Mouse (Mus musculus): ENCODE data around the gene Mst1.

The Mst1 gene

GRCm38 (mm10) chr9:108056361-108057261 lies 23.6 kb upstream of the Mst1 start:
- intact Hi-C loops (cut with DNase I), result no loop called here

GRCm38 (mm10) chr9:108057262-108057562 lies 23.0 kb upstream of the Mst1 start:
- intact Hi-C loops (cut with DNase I), result no loop called here

- intact Hi-C loops (cut with DNase I), result no loop called here
These were observed 21.9 kb upstream of the Mst1 start for GRCm38 (mm10) chr9:108058291-108058690.

GRCm38 (mm10) chr9:108062142-108062541 lies 18.1 kb upstream of the Mst1 start:
- intact Hi-C loops (cut with DNase I), result no loop called here

GRCm38 (mm10) chr9:108063361-108063760 lies 16.9 kb upstream of the Mst1 start:
- intact Hi-C loops (cut with DNase I), result no loop called here

GRCm38 (mm10) chr9:108065491-108066011 lies 14.7 kb upstream of the Mst1 start:
- intact Hi-C loops (cut with DNase I), result loop anchor here (2.0 kb wide), 1 partner anchor 103 kb away; no protein-coding TSS in a partner anchor

- intact Hi-C loops (cut with DNase I), result loop anchor here (2.0 kb wide), 1 partner anchor 104 kb away; no protein-coding TSS in a partner anchor
These were observed 13.0 kb upstream of the Mst1 start for GRCm38 (mm10) chr9:108067199-108067598.

- intact Hi-C loops (cut with DNase I), result loop anchor here (1.0 to 2.0 kb wide), 2 partner anchors 105 to 164 kb away; no protein-coding TSS in a partner anchor
These were observed 12.3 kb upstream of the Mst1 start for GRCm38 (mm10) chr9:108067900-108068299.

- intact Hi-C loops (cut with DNase I), result no loop called here
These were observed 11.2 kb upstream of the Mst1 start for GRCm38 (mm10) chr9:108069007-108069406.

GRCm38 (mm10) chr9:108069529-108069928 lies 10.7 kb upstream of the Mst1 start:
- intact Hi-C loops (cut with DNase I), result no loop called here

GRCm38 (mm10) chr9:108071801-108072200 lies 8.4 kb upstream of the Mst1 start:
- intact Hi-C loops (cut with DNase I), result no loop called here

- intact Hi-C loops (cut with DNase I), result no loop called here
These were observed 7.7 kb upstream of the Mst1 start for GRCm38 (mm10) chr9:108072481-108072924.

GRCm38 (mm10) chr9:108073141-108073930 lies 6.9 kb upstream of the Mst1 start:
- intact Hi-C loops (cut with DNase I), result no loop called here

GRCm38 (mm10) chr9:108082549-108082948 lies 2.3 kb downstream of the Mst1 start:
- intact Hi-C loops (cut with DNase I), result no loop called here

GRCm38 (mm10) chr9:108082988-108083431 lies 2.8 kb downstream of the Mst1 start, which contains the start of gene Rnf123:
Gene Rnf123, minus strand, starts transcription at chr9:108083346.
- intact Hi-C loops (cut with DNase I), result no loop called here

GRCm38 (mm10) chr9:108083561-108083960 lies 3.3 kb downstream of the Mst1 start:
- intact Hi-C loops (cut with DNase I), result no loop called here

- intact Hi-C loops (cut with DNase I), result no loop called here
These were observed 5.0 kb downstream of the Mst1 start for GRCm38 (mm10) chr9:108085261-108085660.

- intact Hi-C loops (cut with DNase I), result no loop called here
These were observed 10.4 kb downstream of the Mst1 start for GRCm38 (mm10) chr9:108090611-108091120.

GRCm38 (mm10) chr9:108093586-108093985 lies 13.3 kb downstream of the Mst1 start:
- intact Hi-C loops (cut with DNase I), result no loop called here

- intact Hi-C loops (cut with DNase I), result loop anchor here (2.0 kb wide), 1 partner anchor 44 kb away; no protein-coding TSS in a partner anchor
These were observed 14.1 kb downstream of the Mst1 start, which contains the start of gene Apeh for GRCm38 (mm10) chr9:108094184-108094941. Gene Apeh, minus strand, starts transcription at chr9:108094606.
